Comparison of ENCODE assay signal across 19 mouse cellular contexts in the genomic region with DNA sequence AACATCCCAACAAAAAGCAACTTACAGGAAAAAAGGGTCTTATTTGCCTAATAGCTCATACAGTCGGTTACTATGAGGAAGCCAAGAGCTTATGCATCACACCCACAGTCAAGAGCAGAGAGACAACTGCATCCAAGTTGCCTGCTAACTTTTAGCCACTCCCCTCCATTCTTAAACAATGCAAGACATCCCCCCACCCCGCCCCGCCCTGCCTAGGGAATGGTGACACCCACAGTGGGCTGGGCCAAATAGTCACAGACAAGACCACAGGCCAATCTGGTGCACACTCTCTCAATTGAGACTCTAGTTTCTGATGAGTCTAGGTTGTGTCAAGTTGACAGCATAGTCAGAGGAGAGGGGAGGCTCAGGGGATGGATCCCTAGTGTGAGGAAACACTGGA.
"Had no signal": no experiment of that assay in that cellular context is flagged by ENCODE, and none has a peak within 500 bp of the region (broad histone marks: within the 10 kb centered on the region; RNA-seq: fewer than 3 reads in every experiment).

No protein-coding gene starts in this region.

- DNase-seq: liver, postnatal 0 days; lung, postnatal 14 days; midbrain, embryonic 14.5 days; retina, postnatal 1 day; right cerebral cortex, adult 18-20 months; right cerebral cortex, postnatal 25 days; right cerebral cortex, postnatal 4 days; spleen, adult 18-20 months; thymus, adult 18-20 months; thymus, postnatal 14 days; thymus, postnatal 36 days had no signal

- H3K9me3 ChIP-seq: lung, embryonic 15.5 days; midbrain, embryonic 10.5 days; neural tube, embryonic 13.5 days; neural tube, embryonic 15.5 days had no signal

- H3K9ac ChIP-seq: liver, postnatal 0 days; lung, embryonic 15.5 days; midbrain, embryonic 12.5 days; neural tube, embryonic 13.5 days; neural tube, embryonic 15.5 days had no signal

- ATAC-seq: liver, postnatal 0 days; midbrain, embryonic 16.5 days had no signal

- H3K36me3 ChIP-seq: lung, embryonic 15.5 days; midbrain, embryonic 10.5 days; midbrain, embryonic 12.5 days; neural tube, embryonic 13.5 days; neural tube, embryonic 15.5 days had no signal

- H3K4me2 ChIP-seq: lung, embryonic 15.5 days; midbrain, embryonic 12.5 days; neural tube, embryonic 13.5 days; neural tube, embryonic 15.5 days had no signal

- H3K27ac ChIP-seq: lung, embryonic 15.5 days; macrophage; midbrain, embryonic 10.5 days; midbrain, embryonic 12.5 days; neural tube, embryonic 13.5 days; neural tube, embryonic 15.5 days had no signal

- H3K4me3 ChIP-seq: lung, embryonic 15.5 days; midbrain, embryonic 10.5 days; midbrain, embryonic 12.5 days; myocyte; neural tube, embryonic 13.5 days; neural tube, embryonic 15.5 days had no signal

- H3K4me1 ChIP-seq: lung, embryonic 15.5 days; neural tube, embryonic 13.5 days; neural tube, embryonic 15.5 days had no signal

- H3K27me3 ChIP-seq: lung, embryonic 15.5 days; midbrain, embryonic 12.5 days; neural tube, embryonic 13.5 days; neural tube, embryonic 15.5 days had no signal
